29 mouse cellular contexts compared by ENCODE assay signal in genomic region chr6:145811174-145811573, GRCm38 (mm10). TPM values are rescaled to one million over a fixed set of nuclear protein-coding genes. Genes with fewer than 3 reads are reported as not detected.
DNase-seq lines count a peak whose midpoint lies in the region; ATAC-seq and TF ChIP-seq lines count a peak whose summit lies in the region.
"Had no signal": no experiment of that assay in that cellular context is flagged by ENCODE, and none has a peak within 500 bp of the region (broad histone marks: within the 10 kb centered on the region; RNA-seq: fewer than 3 reads in every experiment).

No protein-coding gene starts in this region.

- no peak overlapping the region for H3K4me3 ChIP-seq in kidney, embryonic 15.5 days (replicated peaks)
- no peak overlapping the region for H3K4me3 ChIP-seq in liver, embryonic 12.5 days
- no peak overlapping the region for H3K4me3 ChIP-seq in liver, embryonic 14.5 days (ENCODE audit: insufficient read depth in 1 of 2, low read depth in 2 of 2, low read length in 2 of 2)
- H3K4me3 ChIP-seq: embryonic facial prominence, embryonic 12.5 days; hindbrain, embryonic 10.5 days; hindbrain, embryonic 15.5 days; left cerebral cortex, adult 2 months; lung, embryonic 15.5 days; midbrain, embryonic 10.5 days; myocyte; neural tube, embryonic 12.5 days had no signal

- peaks cover 11% of the 10 kb centered on the region; the same call in 1 of the 2 replicates for H3K4me1 ChIP-seq in kidney, embryonic 15.5 days
- no peaks in the 10 kb centered on the region for H3K4me1 ChIP-seq in liver, embryonic 12.5 days
- H3K4me1 ChIP-seq in liver, embryonic 14.5 days (replicated peaks; ENCODE audit: control insufficient read depth in 2 of 2, insufficient read depth in 2 of 2, low read length in 1 of 2), result 0 out of 4 replicates have a peak, but pooled peaks cover 0 to 3% of the 10 kb centered on the region in 2 experiments
- H3K4me1 ChIP-seq: hindbrain, embryonic 15.5 days; neural tube, embryonic 12.5 days had no signal

- no peak overlapping the region for H3K27ac ChIP-seq in kidney, embryonic 15.5 days
- H3K27ac ChIP-seq in liver, embryonic 12.5 days, result no peak overlapping the region
- H3K27ac ChIP-seq in liver, embryonic 14.5 days, result no peak overlapping the region
- H3K27ac ChIP-seq: embryonic facial prominence, embryonic 12.5 days; hindbrain, embryonic 10.5 days; hindbrain, embryonic 15.5 days; left cerebral cortex, adult 2 months; lung, embryonic 15.5 days; midbrain, embryonic 10.5 days; neural tube, embryonic 12.5 days had no signal

- 78% methylated on average over 1 of the region's 1 CpGs for WGBS in kidney, embryonic 15.5 days
- WGBS in liver, embryonic 12.5 days (ENCODE audit: insufficient replicate concordance), result 59% methylated on average over 1 of the region's 1 CpGs
- 33% methylated on average over 1 of the region's 1 CpGs for WGBS in liver, embryonic 14.5 days (ENCODE audit: insufficient replicate concordance)

- no peak overlapping the region for H3K4me2 ChIP-seq in kidney, embryonic 15.5 days
- no peak overlapping the region for H3K4me2 ChIP-seq in liver, embryonic 12.5 days
- no peak overlapping the region for H3K4me2 ChIP-seq in liver, embryonic 14.5 days (ENCODE audit: low read depth)
- H3K4me2 ChIP-seq: embryonic facial prominence, embryonic 12.5 days; hindbrain, embryonic 15.5 days; lung, embryonic 15.5 days; neural tube, embryonic 12.5 days had no signal

- TF ChIP-seq EP300 in liver, embryonic 14.5 days (IDR thresholded peaks at IDR 0.05; ENCODE audit: low read depth), result no peak

- ATAC-seq in kidney, embryonic 15.5 days (replicated peaks; ENCODE audit: low FRiP score), result no peak
- ATAC-seq in liver, embryonic 12.5 days, result peak; percentile 49; the same call in 1 of the 2 replicates
- ATAC-seq in liver, embryonic 14.5 days (ENCODE audit: insufficient read depth), result peak; percentile 45; the same call in 1 of the 2 replicates
- ATAC-seq: activated CD4-positive, CD25-positive, alpha-beta regulatory T cell, adult 4 months; forebrain, embryonic 14.5 days; inflammation-experienced regulatory T-cells, adult 6 months had no signal

- DNase-seq in kidney, adult 11 months, result peak; percentile 52
- DNase-seq in liver, result no peak
- no peak for DNase-seq in liver, embryonic 14.5 days (ENCODE audit: low read depth in 3 of 3, low spot score in 3 of 3)
- no peak for DNase-seq in adrenal gland, adult 18-20 months (ENCODE audit: low spot score in 2 of 2)
- DNase-seq in ovary, adult 18-20 months (ENCODE audit: low spot score), result no peak
- DNase-seq: adrenal gland, adult 8-10 months; cerebellum, adult 2 months; embryo, embryonic 11 days; gastrocnemius, postnatal 14 days; heart, postnatal 14 days; kidney, postnatal 10 days; left cerebral cortex, postnatal 4 days; right cerebral cortex, postnatal 4 days; thymus, postnatal 4 days had no signal

- TF ChIP-seq CTCF in liver, embryonic 14.5 days (IDR thresholded peaks at IDR 0.05; ENCODE audit: low read depth), result no peak

- H3K9ac ChIP-seq in kidney, embryonic 15.5 days, result no peak overlapping the region
- H3K9ac ChIP-seq in liver, embryonic 12.5 days, result no peak overlapping the region
- no peak overlapping the region for H3K9ac ChIP-seq in liver, embryonic 14.5 days (replicated peaks)
- H3K9ac ChIP-seq: embryonic facial prominence, embryonic 12.5 days; hindbrain, embryonic 15.5 days; lung, embryonic 15.5 days; neural tube, embryonic 12.5 days had no signal

- H3K36me3 ChIP-seq in kidney, embryonic 15.5 days, result peaks cover 27% of the 10 kb centered on the region; the same call in 1 of the 2 replicates
- 0 out of 2 replicates have a peak, but pooled peaks cover 3% of the 10 kb centered on the region for H3K36me3 ChIP-seq in liver, embryonic 12.5 days
- H3K36me3 ChIP-seq in liver, embryonic 14.5 days (replicated peaks; ENCODE audit: control insufficient read depth, insufficient read depth, low read depth), result no peaks in the 10 kb centered on the region
- H3K36me3 ChIP-seq: hindbrain, embryonic 15.5 days had no signal

- no peaks in the 10 kb centered on the region for H3K9me3 ChIP-seq in kidney, embryonic 15.5 days (replicated peaks)
- H3K9me3 ChIP-seq in liver, embryonic 12.5 days (replicated peaks), result no peaks in the 10 kb centered on the region
- H3K9me3 ChIP-seq in liver, embryonic 14.5 days (ENCODE audit: control insufficient read depth, low read length), result no peaks in the 10 kb centered on the region
- H3K9me3 ChIP-seq: embryonic facial prominence, embryonic 12.5 days; hindbrain, embryonic 10.5 days; hindbrain, embryonic 15.5 days; lung, embryonic 15.5 days; midbrain, embryonic 10.5 days; neural tube, embryonic 12.5 days had no signal

- H3K27me3 ChIP-seq in kidney, embryonic 15.5 days, result no peaks in the 10 kb centered on the region
- H3K27me3 ChIP-seq in liver, embryonic 12.5 days (replicated peaks), result no peaks in the 10 kb centered on the region
- no peaks in the 10 kb centered on the region for H3K27me3 ChIP-seq in liver, embryonic 14.5 days (ENCODE audit: control insufficient read depth, insufficient read depth, low read length)
- H3K27me3 ChIP-seq: CH12.LX; embryonic facial prominence, embryonic 12.5 days; hindbrain, embryonic 15.5 days; lung, embryonic 15.5 days; neural tube, embryonic 12.5 days had no signal

RNA-seq across cellular contexts. Expression of gene Bhlhe41, which starts 54.2 kb away (rescaled TPM):
- 0.96 and 1.5 TPM in 2 replicates for polyA plus RNA-seq in kidney, embryonic 15.5 days (2015; fragmentation: Nextera tagmentation; extraction: Ambion mirVana)
- polyA plus RNA-seq in liver, embryonic 12.5 days (2016; fragmentation: Nextera tagmentation; extraction: Ambion mirVana), result 0.11 and 0.15 TPM in 2 replicates
- 0.01 and 0.07 TPM in 2 replicates for polyA plus RNA-seq in liver, embryonic 14.5 days (2012; rRNA removed)
- 0.13 and 0.18 TPM in 2 replicates for polyA plus RNA-seq in liver, embryonic 14.5 days (2014; fragmentation: Nextera tagmentation; extraction: Ambion mirVana)
- total RNA-seq in adrenal gland, adult 18-20 months (2021), result 10 to 100 TPM; 14.9 to 19.6 TPM
- total RNA-seq: granulocyte monocyte progenitor cell, adult 5-6 weeks had no signal
